Mouse (Mus musculus) spleen, adult 2 months (tissue): Measurements from ENCODE around the gene Zdhhc6. TPM values are rescaled to one million over a fixed set of nuclear protein-coding genes. Genes with fewer than 3 reads are reported as not detected.

ENCODE experiments used
- DNase-seq, 2 experiments: peaks; one replicate each; pipeline versions ENCODE4 v3.0.0 to v3.0.0-alpha.2; 2012 to 2021; ENCODE audit warnings: low spot score in 2 of 2, low read depth in 1 of 2
- H3K27ac ChIP-seq: fragments of 200-500 bp; 2 replicates; pipeline ENCODE4 v1.5.1; 2012; ENCODE audit warnings: low read length, inconsistent platforms; ENCODE audit not compliant: insufficient read depth
- H3K27me3 ChIP-seq: fragments of 200-500 bp; 2 replicates; pipeline ENCODE4 v1.6.1; 2012; ENCODE audit warnings: mild to moderate bottlenecking, moderate library complexity, low read length, inconsistent platforms; ENCODE audit not compliant: control insufficient read depth, insufficient read depth
- H3K36me3 ChIP-seq: fragments of 200-500 bp; 2 replicates; pipeline ENCODE4 v1.6.1; 2012; ENCODE audit warnings: mild to moderate bottlenecking, low read length, inconsistent platforms; ENCODE audit not compliant: control insufficient read depth, insufficient read depth
- H3K4me1 ChIP-seq: fragments of 200-500 bp; 2 replicates; pipeline ENCODE4 v1.6.1; 2011; ENCODE audit warnings: inconsistent platforms; ENCODE audit not compliant: control insufficient read depth, insufficient read depth, insufficient read length
- H3K4me3 ChIP-seq: fragments of 200-500 bp; 2 replicates; pipeline ENCODE4 v1.5.1; 2011; ENCODE audit warnings: mild to moderate bottlenecking, inconsistent platforms; ENCODE audit not compliant: insufficient read depth, insufficient read length; ENCODE audit errors: extremely low read depth
- CTCF ChIP-seq: fragments of 200-500 bp; IDR thresholded peaks from 2 replicates; pipeline ENCODE4 v1.5.1; 2011; ENCODE audit warnings: mild to moderate bottlenecking, inconsistent platforms; ENCODE audit not compliant: insufficient read depth, insufficient read length, insufficient replicate concordance; ENCODE audit errors: extremely low read depth
- POLR2A ChIP-seq: fragments of 200-500 bp; IDR thresholded peaks from 2 replicates; pipeline ENCODE4 v1.6.1; 2011; ENCODE audit warnings: low read depth, low read length, inconsistent platforms
- WGBS: fragments of 180-500 bp; shearing (Covaris S2); methylation state at CpG from one replicate; pipeline ENCODE4 v1.1.7; 2018; 5-methylcytosine and 5-hydroxymethylcytosine counted together
- polyA plus RNA-seq: library from polyadenylated mRNA; depleted of rRNA; stranded (reverse); fragments of >200 nt; gene quantifications from 2 replicates; pipeline ENCODE4 v1.2.3, GENCODE M21; 2012

Zdhhc6 gene
- polyA plus RNA-seq, 1 experiment = 6.3 TPM

- Histone ChIP-seq H3K27me3 (no peaks in the 10 kb centered on the region), H3K4me1 (no peaks in the 10 kb centered on the region), H3K4me3 (no peak overlapping the region), H3K36me3 (peaks cover 28% of the 10 kb centered on the region), H3K27ac (no peak overlapping the region)
- WGBS = 86% methylated on average over 3 of the region's 3 CpGs
- DNase-seq = no peak
- no peak for TF ChIP-seq CTCF
- TF ChIP-seq POLR2A = no peak
Measured at GRCm38 (mm10) chr19:55276770-55277169, 39.1 kb downstream of the Zdhhc6 start.

GRCm38 (mm10) chr19:55276100-55276499 is 39.7 kb downstream of the Zdhhc6 start:
- no peaks in the 10 kb centered on the region for H3K27me3 ChIP-seq
- H3K4me3 ChIP-seq = no peak overlapping the region
- peaks cover 29% of the 10 kb centered on the region for H3K36me3 ChIP-seq
- no peak for DNase-seq
- no peak for TF ChIP-seq POLR2A
- TF ChIP-seq CTCF = no peak
- WGBS = 83% methylated on average over 4 of the region's 4 CpGs
- no peak overlapping the region for H3K27ac ChIP-seq
- H3K4me1 ChIP-seq = no peaks in the 10 kb centered on the region

GRCm38 (mm10) chr19:55273340-55273739 is 42.5 kb downstream of the Zdhhc6 start:
- no peak overlapping the region for H3K27ac ChIP-seq

GRCm38 (mm10) chr19:55271448-55271847 is 44.4 kb downstream of the Zdhhc6 start:
- Histone ChIP-seq H3K27ac (no peak overlapping the region), H3K36me3 (peaks cover 19% of the 10 kb centered on the region), H3K4me3 (no peak overlapping the region), H3K4me1 (no peaks in the 10 kb centered on the region), H3K27me3 (no peaks in the 10 kb centered on the region)
- no peak for DNase-seq
- 93% methylated on average over 3 of the region's 3 CpGs for WGBS
- TF ChIP-seq CTCF (no peak), POLR2A (no peak)

More at GRCm38 (mm10) chr19:55273340-55273739, 42.5 kb downstream of the Zdhhc6 start:
- 86% methylated on average over 6 of the region's 6 CpGs for WGBS
- DNase-seq = no peak
- TF ChIP-seq CTCF (no peak), POLR2A (no peak)
- no peak overlapping the region for H3K4me3 ChIP-seq
- H3K27me3 ChIP-seq = no peaks in the 10 kb centered on the region
- H3K36me3 ChIP-seq = peaks cover 25% of the 10 kb centered on the region
- no peaks in the 10 kb centered on the region for H3K4me1 ChIP-seq

GRCm38 (mm10) chr19:55269051-55269450 is 46.8 kb downstream of the Zdhhc6 start:
- TF ChIP-seq CTCF = no peak
- no peak for TF ChIP-seq POLR2A
- DNase-seq = no peak
- H3K27me3 ChIP-seq = no peaks in the 10 kb centered on the region
- 86% methylated on average over 5 of the region's 5 CpGs for WGBS
- H3K4me3 ChIP-seq = no peak overlapping the region
- H3K4me1 ChIP-seq = peaks cover 2% of the 10 kb centered on the region; the same call in 1 of the 2 replicates
- H3K27ac ChIP-seq = no peak overlapping the region
- H3K36me3 ChIP-seq = peaks cover 18% of the 10 kb centered on the region

- Histone ChIP-seq H3K36me3 (peaks cover 15% of the 10 kb centered on the region), H3K4me3 (no peak overlapping the region), H3K4me1 (peaks cover 2% of the 10 kb centered on the region; the same call in 1 of the 2 replicates), H3K27ac (no peak overlapping the region), H3K27me3 (no peaks in the 10 kb centered on the region)
- TF ChIP-seq CTCF = no peak
- no peak for TF ChIP-seq POLR2A
- no peak for DNase-seq
- whole genome bisulfite sequencing = 82% methylated on average over 3 of the region's 3 CpGs
Measured at GRCm38 (mm10) chr19:55268150-55268549, 47.7 kb downstream of the Zdhhc6 start.

- DNase-seq = no peak
- Histone ChIP-seq H3K4me1 (peaks cover 2% of the 10 kb centered on the region; the same call in 1 of the 2 replicates), H3K36me3 (peaks cover 11% of the 10 kb centered on the region), H3K27ac (no peak overlapping the region), H3K27me3 (no peaks in the 10 kb centered on the region), H3K4me3 (no peak overlapping the region)
- no peak for TF ChIP-seq CTCF
- no peak for TF ChIP-seq POLR2A
- WGBS = 89% methylated on average over 3 of the region's 3 CpGs
Measured at GRCm38 (mm10) chr19:55266786-55267185, 49.0 kb downstream of the Zdhhc6 start.
